Mouse (Mus musculus) MEL (cell line): ENCODE data around the gene Ube4a. TPM values are rescaled to one million over a fixed set of nuclear protein-coding genes. Genes with fewer than 3 reads are reported as not detected.

ENCODE experiments used
- DNase-seq: peaks from one replicate; pipeline ENCODE4 v3.0.0; 2011; ENCODE audit warnings: low read depth, low spot score
- H3K27ac ChIP-seq: 2 replicates; pipeline ENCODE4 v1.5.1; 2012; ENCODE audit warnings: low read depth, mild to moderate bottlenecking, control low read depth, low read length, moderate library complexity; ENCODE audit not compliant: control insufficient read depth
- H3K27me3 ChIP-seq, 2 experiments: fragments of 150-350 bp in 1 of 2; sonication (generic) in 1 of 2; 2 replicates each; pipeline ENCODE4 v1.6.1; 2012; ENCODE audit warnings: low read length in 2 of 2, mild to moderate bottlenecking in 2 of 2, improper control_type of control experiment in 1 of 2, moderate library complexity in 1 of 2; ENCODE audit not compliant: insufficient read depth in 2 of 2, control insufficient read depth in 1 of 2
- H3K36me3 ChIP-seq, 2 experiments: 2 replicates each; pipeline ENCODE4 v1.6.1; 2012 to 2014; ENCODE audit warnings: low read length in 2 of 2, improper control_type of control experiment in 1 of 2, inconsistent platforms in 1 of 2, mild to moderate bottlenecking in 1 of 2; ENCODE audit not compliant: insufficient read depth in 2 of 2, control insufficient read depth in 1 of 2
- H3K4me1 ChIP-seq, 2 experiments: fragments of 150-350 bp in 1 of 2; sonication (generic) in 1 of 2; 2 replicates each; pipeline ENCODE4 v1.6.1; 2012; ENCODE audit warnings: low read length in 2 of 2, improper control_type of control experiment in 1 of 2, mild to moderate bottlenecking in 1 of 2; ENCODE audit not compliant: insufficient read depth in 2 of 2, control insufficient read depth in 1 of 2
- H3K4me3 ChIP-seq, 2 experiments: fragments of 150-350 bp in 1 of 2; sonication (generic) in 1 of 2; 2 replicates each; pipeline ENCODE4 v1.5.1; 2012; ENCODE audit warnings: low read depth in 2 of 2, low read length in 2 of 2, mild to moderate bottlenecking in 2 of 2, moderate library complexity in 2 of 2, control low read depth in 1 of 2, improper control_type of control experiment in 1 of 2; ENCODE audit not compliant: control insufficient read depth in 1 of 2, insufficient read depth in 1 of 2
- H3K79me2 ChIP-seq: 2 replicates; pipeline ENCODE4 v1.6.1; 2012; ENCODE audit warnings: mild to moderate bottlenecking, low read length, moderate library complexity; ENCODE audit not compliant: control insufficient read depth, poor library complexity, insufficient read depth
- H3K9ac ChIP-seq: 2 replicates; pipeline ENCODE4 v1.6.1; 2012; ENCODE audit warnings: low read depth, mild to moderate bottlenecking, control low read depth, low read length, moderate library complexity; ENCODE audit not compliant: control insufficient read depth, poor library complexity, severe bottlenecking
- H3K9me3 ChIP-seq: fragments of 150-350 bp; sonication (generic); replicated peaks from 2 replicates; pipeline ENCODE4 v1.6.1; 2012; ENCODE audit warnings: mild to moderate bottlenecking, low read length, improper control_type of control experiment, moderate library complexity; ENCODE audit not compliant: insufficient read depth
- CHD1 ChIP-seq: IDR thresholded peaks from 2 replicates; pipeline ENCODE4 v1.6.1; 2012; ENCODE audit warnings: low read depth, mild to moderate bottlenecking, inconsistent platforms, low read length, improper control_type of control experiment
- CHD2 ChIP-seq: IDR thresholded peaks from 2 replicates; pipeline ENCODE4 v1.6.1; 2011; ENCODE audit warnings: low read length, improper control_type of control experiment
- E2F4 ChIP-seq: IDR thresholded peaks from 2 replicates; pipeline ENCODE4 v1.6.1; 2011; ENCODE audit warnings: low read depth, low read length, improper control_type of control experiment, borderline replicate concordance
- ELF1 ChIP-seq: IDR thresholded peaks from 2 replicates; pipeline ENCODE4 v1.6.1; 2014; ENCODE audit warnings: low read depth, mild to moderate bottlenecking, inconsistent platforms, low read length, improper control_type of control experiment, moderate library complexity
- EP300 ChIP-seq, 2 experiments: IDR thresholded peaks; 2 replicates each; pipeline ENCODE4 v1.6.1; 2011; ENCODE audit warnings: improper control_type of control experiment in 2 of 2, low read length in 2 of 2, low read depth in 1 of 2, mild to moderate bottlenecking in 1 of 2
- GABPA ChIP-seq: IDR thresholded peaks from 2 replicates; pipeline ENCODE4 v1.6.1; 2012; ENCODE audit warnings: low read depth, mild to moderate bottlenecking, inconsistent platforms, low read length, improper control_type of control experiment, moderate library complexity
- HCFC1 ChIP-seq: IDR thresholded peaks from 2 replicates; pipeline ENCODE4 v1.6.1; 2012; ENCODE audit warnings: low read depth, mild to moderate bottlenecking, inconsistent platforms, low read length, improper control_type of control experiment, moderate library complexity
- KAT2A ChIP-seq: conservative IDR thresholded peaks from 2 replicates; pipeline ENCODE4 v1.6.1; 2012; ENCODE audit warnings: low read depth, low read length, improper control_type of control experiment, inconsistent platforms
- MAX ChIP-seq: IDR thresholded peaks from 2 replicates; pipeline ENCODE4 v1.6.1; 2011; ENCODE audit warnings: low read length, improper control_type of control experiment
- MXI1 ChIP-seq: IDR thresholded peaks from 2 replicates; pipeline ENCODE4 v1.6.1; 2011; ENCODE audit warnings: mild to moderate bottlenecking, low read depth, low read length, improper control_type of control experiment
- MYB ChIP-seq: IDR thresholded peaks from 2 replicates; pipeline ENCODE4 v1.6.1; 2011; ENCODE audit warnings: mild to moderate bottlenecking, low read depth, low read length, improper control_type of control experiment
- NELFE ChIP-seq: IDR thresholded peaks from 2 replicates; pipeline ENCODE4 v1.6.1; 2011; ENCODE audit warnings: low read depth, low read length, improper control_type of control experiment
- NRF1 ChIP-seq: IDR thresholded peaks from 2 replicates; pipeline ENCODE4 v1.6.1; 2014; ENCODE audit warnings: low read depth, mild to moderate bottlenecking, inconsistent platforms, low read length, improper control_type of control experiment, moderate library complexity; ENCODE audit not compliant: poor library complexity, insufficient read depth, severe bottlenecking
- POLR2A ChIP-seq, 2 experiments: IDR thresholded peaks; 2 replicates each; pipeline ENCODE4 v1.6.1; 2011 to 2012; ENCODE audit warnings: low read length in 2 of 2, mild to moderate bottlenecking in 2 of 2, control low read depth in 1 of 2, improper control_type of control experiment in 1 of 2, low read depth in 1 of 2, moderate library complexity in 1 of 2; ENCODE audit not compliant: control insufficient read depth in 1 of 2, insufficient read depth in 1 of 2, poor library complexity in 1 of 2
- POLR2AphosphoS2 ChIP-seq: IDR thresholded peaks from 2 replicates; pipeline ENCODE4 v1.6.1; 2011; ENCODE audit warnings: low read length, improper control_type of control experiment
- POLR2AphosphoS5 ChIP-seq: IDR thresholded peaks from 2 replicates; pipeline ENCODE4 v1.6.1; 2012; ENCODE audit warnings: low read depth, borderline replicate concordance, mild to moderate bottlenecking, inconsistent platforms, low read length, moderate library complexity, mixed read lengths
- SIN3A ChIP-seq: IDR thresholded peaks from 2 replicates; pipeline ENCODE4 v1.6.1; 2012; ENCODE audit warnings: low read length, improper control_type of control experiment, inconsistent platforms
- SMC3 ChIP-seq: IDR thresholded peaks from 2 replicates; pipeline ENCODE4 v1.6.1; 2011; ENCODE audit warnings: low read depth, low read length, improper control_type of control experiment
- TAL1 ChIP-seq: IDR thresholded peaks from 2 replicates; pipeline ENCODE4 v1.6.1; 2012; ENCODE audit warnings: mild to moderate bottlenecking, inconsistent platforms, low read length, moderate library complexity, mixed read lengths
- TBP ChIP-seq: IDR thresholded peaks from 2 replicates; pipeline ENCODE4 v1.8.0; 2011; ENCODE audit warnings: low read depth, low read length, improper control_type of control experiment
- USF1 ChIP-seq: IDR thresholded peaks from 2 replicates; pipeline ENCODE4 v1.6.1; 2014; ENCODE audit warnings: low read depth, mild to moderate bottlenecking, inconsistent platforms, low read length, improper control_type of control experiment, moderate library complexity
- ZC3H11A ChIP-seq: IDR thresholded peaks from 2 replicates; pipeline ENCODE4 v1.6.1; 2012; ENCODE audit warnings: low read depth, mild to moderate bottlenecking, inconsistent platforms, low read length, improper control_type of control experiment
- ZKSCAN1 ChIP-seq: IDR thresholded peaks from 2 replicates; pipeline ENCODE4 v1.6.1; 2012; ENCODE audit warnings: low read depth, mild to moderate bottlenecking, inconsistent platforms, low read length, improper control_type of control experiment, moderate library complexity
- ZMIZ1 ChIP-seq: IDR thresholded peaks from 2 replicates; pipeline ENCODE4 v1.6.1; 2012; ENCODE audit warnings: low read depth, mild to moderate bottlenecking, inconsistent platforms, low read length, improper control_type of control experiment, moderate library complexity
- polyA plus RNA-seq, 2 experiments: library from polyadenylated mRNA; stranded (reverse) in 1 of 2; unstranded in 1 of 2; fragments of >175 nt in 1 of 2; fragments of >200 nt in 1 of 2; gene quantifications; 2 replicates each; pipeline versions ENCODE4 v1.2.1 to v1.2.4; 2012; ENCODE audit warnings: low replicate concordance in 2 of 2, low read depth in 1 of 2; ENCODE audit not compliant: insufficient read length in 2 of 2, insufficient read depth in 1 of 2, missing spikeins in 1 of 2
- total RNA-seq: library from RNA; depleted of rRNA; stranded (reverse); fragments of 300-350 nt; gene quantifications from 2 replicates; pipeline ENCODE4 v1.2.3, GENCODE M21; 2012

Ube4a gene
- total and polyA plus RNA-seq, 3 experiments: 24.2 to 37.9 (median 32.8) TPM

DNA sequence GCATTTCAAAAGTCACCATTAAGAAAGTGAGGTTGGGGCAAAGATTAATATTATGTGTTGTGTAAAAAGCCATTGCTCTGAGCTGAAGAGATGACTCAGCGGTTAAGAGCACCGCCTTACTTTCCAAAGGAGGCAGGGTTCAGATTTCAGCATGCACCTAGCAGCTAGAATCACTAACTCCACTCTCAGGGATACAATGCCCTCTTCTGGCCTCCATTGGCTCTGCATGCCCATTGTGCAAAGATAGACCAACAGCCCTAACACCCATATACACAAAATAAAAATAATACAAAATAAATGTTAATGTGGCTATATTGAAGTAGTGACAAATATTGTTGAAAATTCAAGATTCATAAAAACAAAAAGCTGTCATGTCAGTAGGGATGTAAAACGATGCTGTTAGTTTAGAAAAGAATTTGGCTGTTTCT is 1.4 kb upstream of the Ube4a start (continued):
- TF ChIP-seq MXI1 (peak; percentile 82), TAL1 (no peak), POLR2AphosphoS2 (peak; percentile 88)

- no peaks in the 10 kb centered on the region for H3K27me3 ChIP-seq
- DNase-seq: peak; percentile 52
- peaks cover 15% of the 10 kb centered on the region for H3K79me2 ChIP-seq
- peaks cover 2 to 13% of the 10 kb centered on the region in 2 experiments for H3K36me3 ChIP-seq
- H3K9me3 ChIP-seq: no peaks in the 10 kb centered on the region
- peak overlapping the region; percentile 72 for H3K9ac ChIP-seq
- TF ChIP-seq POLR2A (IDR thresholded peaks at IDR 0.05; ENCODE audit: control insufficient read depth in 1 of 2, insufficient read depth in 1 of 2, low read depth in 1 of 2, low read length in 2 of 2, poor library complexity in 1 of 2): peak in 1 of 2 experiments; percentile 60; a peak in 2 of 4 replicates
- no peak for TF ChIP-seq HCFC1
- no peak for TF ChIP-seq SIN3A
- 0 out of 2 replicates have a peak, but pooled peaks have one; percentile 53 for TF ChIP-seq CHD1
- TF ChIP-seq EP300 (IDR thresholded peaks at IDR 0.05; ENCODE audit: low read depth in 1 of 2, low read length in 2 of 2): peak in 1 of 2 experiments; percentile 11; a peak in 1 of 4 replicates
- no peak for TF ChIP-seq TBP
- H3K4me3 ChIP-seq: peak overlapping the region; percentile 48 to 57
- peak overlapping the region; percentile 91 for H3K27ac ChIP-seq
- peaks cover 0 to 6% of the 10 kb centered on the region in 2 experiments; a peak in 2 of 4 replicates for H3K4me1 ChIP-seq
Measured at GRCm38 (mm10) chr9:44965833-44966466, 550 bp upstream of the Ube4a start.

GRCm38 (mm10) chr9:44954432-44954831 is 11.0 kb downstream of the Ube4a start:
- no peaks in the 10 kb centered on the region for H3K27me3 ChIP-seq
- H3K4me3 ChIP-seq: no peak overlapping the region
- H3K79me2 ChIP-seq: no peaks in the 10 kb centered on the region
- peaks cover 0 to 17% of the 10 kb centered on the region in 2 experiments; a peak in 2 of 4 replicates for H3K36me3 ChIP-seq
- H3K9ac ChIP-seq: no peak overlapping the region
- DNase-seq: no peak
- no peak for TF ChIP-seq MAX
- peak; percentile 41; the same call in 1 of the 2 replicates for TF ChIP-seq POLR2AphosphoS2
- no peak for TF ChIP-seq E2F4
- H3K4me1 ChIP-seq: no peaks in the 10 kb centered on the region
- no peak overlapping the region for H3K27ac ChIP-seq
- no peaks in the 10 kb centered on the region for H3K9me3 ChIP-seq

DNA sequence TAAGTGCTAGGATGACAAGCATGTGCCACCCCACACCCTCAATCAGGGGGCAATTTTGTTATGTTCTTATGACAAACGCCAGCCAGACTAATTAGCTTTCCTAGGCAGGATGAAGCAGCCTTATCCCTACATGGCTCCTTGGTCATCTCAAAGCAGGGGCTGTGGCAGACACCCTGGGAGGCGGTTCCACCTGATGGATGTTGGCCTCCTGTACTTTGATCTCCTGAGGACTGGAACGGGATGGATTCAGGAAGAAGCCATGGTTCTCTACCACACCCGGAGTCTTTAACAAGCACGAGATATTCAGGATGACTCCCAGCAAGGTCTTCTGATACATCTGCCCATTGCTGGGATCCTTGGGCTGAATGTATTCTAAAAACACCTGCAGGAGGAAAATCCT is 17.6 kb downstream of the Ube4a start:
- Histone ChIP-seq H3K27me3 (no peaks in the 10 kb centered on the region), H3K9me3 (no peaks in the 10 kb centered on the region), H3K4me3 (no peak overlapping the region), H3K4me1 (no peaks in the 10 kb centered on the region), H3K9ac (no peak overlapping the region), H3K36me3 (peaks cover 0 to 12% of the 10 kb centered on the region in 2 experiments; a peak in 2 of 4 replicates), H3K27ac (no peak overlapping the region), H3K79me2 (no peaks in the 10 kb centered on the region)
- no peak for DNase-seq
- TF ChIP-seq MYB (no peak), ZKSCAN1 (no peak), NELFE (no peak), HCFC1 (no peak), POLR2A (IDR thresholded peaks at IDR 0.05; ENCODE audit: control insufficient read depth in 1 of 2, insufficient read depth in 1 of 2, low read depth in 1 of 2, low read length in 2 of 2, poor library complexity in 1 of 2) (no peak), NRF1 (no peak), EP300 (IDR thresholded peaks at IDR 0.05; ENCODE audit: low read depth in 1 of 2, low read length in 2 of 2) (no peak), ZC3H11A (no peak), POLR2AphosphoS5 (no peak), MAX (no peak), KAT2A (no peak), ZMIZ1 (no peak), CHD2 (no peak), GABPA (no peak), SMC3 (no peak), ELF1 (no peak), USF1 (no peak)
